Mouse (Mus musculus) limb, embryonic 13.5 days (tissue): ENCODE measurements around the gene Kdm8. TPM values are rescaled to one million over a fixed set of nuclear protein-coding genes. Genes with fewer than 3 reads are reported as not detected.

Experiments
- ATAC-seq: fragments of 200-750 bp; cut with Nextera tagmentation; 2 replicates; pipeline ENCODE4 v1.8.0; 2017; ENCODE audit warnings: low read depth, moderate number of reproducible peaks, moderate TSS enrichment; ENCODE audit not compliant: low FRiP score
- H3K27ac ChIP-seq: fragments of 300-500 bp; sonication (generic); 2 replicates; pipeline ENCODE4 v1.5.1; 2015; ENCODE audit warnings: inconsistent platforms, mild to moderate bottlenecking, moderate library complexity
- H3K27me3 ChIP-seq: fragments of 300-500 bp; sonication (generic); 2 replicates; pipeline ENCODE4 v1.6.1; 2015; ENCODE audit warnings: mild to moderate bottlenecking, inconsistent platforms
- H3K36me3 ChIP-seq: fragments of 300-500 bp; sonication (generic); 2 replicates; pipeline ENCODE4 v1.6.1; 2015; ENCODE audit warnings: inconsistent platforms, mild to moderate bottlenecking, moderate library complexity
- H3K4me1 ChIP-seq: fragments of 300-500 bp; sonication (generic); 2 replicates; pipeline ENCODE4 v1.6.1; 2015; ENCODE audit warnings: inconsistent platforms
- H3K4me2 ChIP-seq: fragments of 300-500 bp; sonication (generic); replicated peaks from 2 replicates; pipeline ENCODE4 v1.6.1; 2015; ENCODE audit warnings: inconsistent platforms, mild to moderate bottlenecking, moderate library complexity
- H3K4me3 ChIP-seq: fragments of 300-500 bp; sonication (generic); 2 replicates; pipeline ENCODE4 v1.5.1; 2015; ENCODE audit warnings: moderate library complexity, mild to moderate bottlenecking, inconsistent platforms
- H3K9ac ChIP-seq: fragments of 300-500 bp; sonication (generic); 2 replicates; pipeline ENCODE4 v1.6.1; 2015; ENCODE audit warnings: mild to moderate bottlenecking, inconsistent platforms
- H3K9me3 ChIP-seq: fragments of 300-500 bp; sonication (generic); 2 replicates; pipeline ENCODE4 v1.6.1; 2016; ENCODE audit warnings: inconsistent platforms
- WGBS: fragments of 180-500 bp; shearing (Covaris S2); methylation state at CpG from one replicate; pipeline ENCODE4 v1.1.7; 2015; 5-methylcytosine and 5-hydroxymethylcytosine counted together
- polyA plus RNA-seq: library from polyadenylated mRNA; unstranded; fragments of >200 nt; fragmentation: Nextera tagmentation; extraction: Ambion mirVana; gene quantifications from 2 replicates; pipeline ENCODE4 v1.2.1, GENCODE M21; 2015

Gene Kdm8
- polyA plus RNA-seq: 11.1 and 12.5 TPM in 2 replicates

- no peaks in the 10 kb centered on the region for H3K27me3 ChIP-seq
- peak within 1 kb of the TSS; percentile 54 for H3K4me3 ChIP-seq
- H3K9ac ChIP-seq: peak within 1 kb of the TSS; percentile 73
- H3K4me2 ChIP-seq: peak within 1 kb of the TSS; percentile 85
- H3K36me3 ChIP-seq: no peaks in the 10 kb centered on the region
- WGBS: 5% methylated on average over 61 of the region's 61 CpGs
- peak within 1 kb of the TSS; percentile 93 for H3K27ac ChIP-seq
- H3K9me3 ChIP-seq: no peaks in the 10 kb centered on the region
- peak; percentile 97 for ATAC-seq
- peaks cover 24% of the 10 kb centered on the region for H3K4me1 ChIP-seq
Observed at GRCm38 (mm10) chr7:125444464-125445401, at the start of gene Kdm8. Kdm8 (plus strand) TSS chr7:125444676.

- H3K4me1 ChIP-seq: peaks cover under 1% of the 10 kb centered on the region; the same call in 1 of the 2 replicates
- WGBS: 83% methylated on average over 8 of the region's 8 CpGs
- H3K27me3 ChIP-seq: peaks cover 12% of the 10 kb centered on the region; the same call in 1 of the 2 replicates
- H3K27ac ChIP-seq: no peak overlapping the region
- H3K9me3 ChIP-seq: no peaks in the 10 kb centered on the region
- no peak overlapping the region for H3K9ac ChIP-seq
- no peak overlapping the region for H3K4me2 ChIP-seq
- H3K36me3 ChIP-seq: no peaks in the 10 kb centered on the region
- H3K4me3 ChIP-seq: no peak overlapping the region
- ATAC-seq: no peak
Observed at GRCm38 (mm10) chr7:125398116-125398515, 46.4 kb upstream of the Kdm8 start.

GRCm38 (mm10) chr7:125398687-125399086, 45.8 kb upstream of the Kdm8 start:
- no peaks in the 10 kb centered on the region for H3K36me3 ChIP-seq
- no peak overlapping the region for H3K4me2 ChIP-seq
- H3K4me3 ChIP-seq: no peak overlapping the region
- no peak overlapping the region for H3K9ac ChIP-seq
- no peaks in the 10 kb centered on the region for H3K4me1 ChIP-seq
- no peak for ATAC-seq
- H3K9me3 ChIP-seq: no peaks in the 10 kb centered on the region
- no peak overlapping the region for H3K27ac ChIP-seq
- WGBS: 58% methylated on average over 6 of the region's 6 CpGs
- peaks cover 12% of the 10 kb centered on the region; the same call in 1 of the 2 replicates for H3K27me3 ChIP-seq

GRCm38 (mm10) chr7:125407136-125407535, 37.3 kb upstream of the Kdm8 start:
- WGBS: 81% methylated on average over 6 of the region's 6 CpGs
- Histone ChIP-seq H3K36me3 (no peaks in the 10 kb centered on the region), H3K27ac (no peak overlapping the region), H3K9ac (no peak overlapping the region), H3K27me3 (no peaks in the 10 kb centered on the region), H3K4me1 (no peaks in the 10 kb centered on the region), H3K4me2 (no peak overlapping the region), H3K4me3 (no peak overlapping the region), H3K9me3 (no peaks in the 10 kb centered on the region)
- no peak for ATAC-seq

GRCm38 (mm10) chr7:125415087-125415486, 29.4 kb upstream of the Kdm8 start:
- Histone ChIP-seq H3K27ac (no peak overlapping the region), H3K27me3 (no peaks in the 10 kb centered on the region), H3K36me3 (no peaks in the 10 kb centered on the region), H3K9ac (no peak overlapping the region), H3K4me1 (0 out of 2 replicates have a peak, but pooled peaks cover 4% of the 10 kb centered on the region), H3K4me3 (no peak overlapping the region), H3K9me3 (no peaks in the 10 kb centered on the region), H3K4me2 (no peak overlapping the region)
- 93% methylated on average over 1 of the region's 1 CpGs for WGBS
- no peak for ATAC-seq

GRCm38 (mm10) chr7:125415776-125416175, 28.7 kb upstream of the Kdm8 start:
- no peaks in the 10 kb centered on the region for H3K27me3 ChIP-seq

GRCm38 (mm10) chr7:125416762-125417161, 27.7 kb upstream of the Kdm8 start:
- H3K4me3 ChIP-seq: no peak overlapping the region
- no peak overlapping the region for H3K4me2 ChIP-seq
- H3K27me3 ChIP-seq: no peaks in the 10 kb centered on the region
- H3K9ac ChIP-seq: no peak overlapping the region
- WGBS: 44% methylated on average over 5 of the region's 5 CpGs
- H3K4me1 ChIP-seq: 0 out of 2 replicates have a peak, but pooled peaks cover 4% of the 10 kb centered on the region
- H3K9me3 ChIP-seq: no peaks in the 10 kb centered on the region
- no peak for ATAC-seq
- no peak overlapping the region for H3K27ac ChIP-seq
- no peaks in the 10 kb centered on the region for H3K36me3 ChIP-seq

More at GRCm38 (mm10) chr7:125415776-125416175, 28.7 kb upstream of the Kdm8 start:
- Histone ChIP-seq H3K36me3 (no peaks in the 10 kb centered on the region), H3K9me3 (no peaks in the 10 kb centered on the region), H3K27ac (no peak overlapping the region), H3K4me3 (no peak overlapping the region), H3K9ac (no peak overlapping the region), H3K4me1 (0 out of 2 replicates have a peak, but pooled peaks cover 4% of the 10 kb centered on the region), H3K4me2 (no peak overlapping the region)
- no peak for ATAC-seq
- 82% methylated on average over 4 of the region's 4 CpGs for WGBS

- Histone ChIP-seq H3K4me1 (0 out of 2 replicates have a peak, but pooled peaks cover 4% of the 10 kb centered on the region), H3K27me3 (no peaks in the 10 kb centered on the region), H3K9me3 (no peaks in the 10 kb centered on the region), H3K27ac (no peak overlapping the region), H3K4me2 (no peak overlapping the region), H3K4me3 (no peak overlapping the region), H3K9ac (no peak overlapping the region), H3K36me3 (no peaks in the 10 kb centered on the region)
- WGBS: 16% methylated on average over 3 of the region's 3 CpGs
- peak; percentile 59; the same call in 1 of the 2 replicates for ATAC-seq
Observed at GRCm38 (mm10) chr7:125418413-125418812, 26.1 kb upstream of the Kdm8 start.

GRCm38 (mm10) chr7:125420190-125420589, 24.3 kb upstream of the Kdm8 start:
- H3K27me3 ChIP-seq: no peaks in the 10 kb centered on the region
- H3K9me3 ChIP-seq: no peaks in the 10 kb centered on the region
- H3K4me1 ChIP-seq: 0 out of 2 replicates have a peak, but pooled peaks cover 4% of the 10 kb centered on the region
- H3K36me3 ChIP-seq: no peaks in the 10 kb centered on the region
- H3K9ac ChIP-seq: no peak overlapping the region
- H3K4me2 ChIP-seq: no peak overlapping the region
- WGBS: 60% methylated on average over 2 of the region's 2 CpGs
- no peak overlapping the region for H3K4me3 ChIP-seq
- no peak overlapping the region for H3K27ac ChIP-seq
- no peak for ATAC-seq

- Histone ChIP-seq H3K27ac (no peak overlapping the region), H3K4me3 (no peak overlapping the region), H3K9ac (no peak overlapping the region), H3K4me1 (no peaks in the 10 kb centered on the region), H3K27me3 (no peaks in the 10 kb centered on the region), H3K36me3 (no peaks in the 10 kb centered on the region), H3K9me3 (no peaks in the 10 kb centered on the region), H3K4me2 (no peak overlapping the region)
- ATAC-seq: no peak
- 57% methylated on average over 2 of the region's 2 CpGs for WGBS
Observed at GRCm38 (mm10) chr7:125421911-125422310, 22.6 kb upstream of the Kdm8 start.

GRCm38 (mm10) chr7:125423056-125423455, 21.4 kb upstream of the Kdm8 start:
- Histone ChIP-seq H3K4me2 (no peak overlapping the region), H3K4me3 (no peak overlapping the region), H3K36me3 (no peaks in the 10 kb centered on the region), H3K27me3 (no peaks in the 10 kb centered on the region), H3K27ac (no peak overlapping the region), H3K9ac (no peak overlapping the region), H3K9me3 (no peaks in the 10 kb centered on the region), H3K4me1 (0 out of 2 replicates have a peak, but pooled peaks cover 6% of the 10 kb centered on the region)
- no peak for ATAC-seq
- 57% methylated on average over 3 of the region's 3 CpGs for WGBS

GRCm38 (mm10) chr7:125427492-125428090, 16.9 kb upstream of the Kdm8 start:
- ATAC-seq: no peak
- no peaks in the 10 kb centered on the region for H3K36me3 ChIP-seq
- 0 out of 2 replicates have a peak, but pooled peaks cover 6% of the 10 kb centered on the region for H3K4me1 ChIP-seq
- H3K4me2 ChIP-seq: no peak overlapping the region
- no peak overlapping the region for H3K4me3 ChIP-seq
- H3K9ac ChIP-seq: no peak overlapping the region
- H3K27ac ChIP-seq: 0 out of 2 replicates have a peak overlapping the region, but pooled peaks have one; percentile 10
- no peaks in the 10 kb centered on the region for H3K9me3 ChIP-seq
- H3K27me3 ChIP-seq: no peaks in the 10 kb centered on the region
- 72% methylated on average over 12 of the region's 12 CpGs for WGBS
